7 mouse cellular contexts compared by ENCODE assay signal in the genomic region with DNA sequence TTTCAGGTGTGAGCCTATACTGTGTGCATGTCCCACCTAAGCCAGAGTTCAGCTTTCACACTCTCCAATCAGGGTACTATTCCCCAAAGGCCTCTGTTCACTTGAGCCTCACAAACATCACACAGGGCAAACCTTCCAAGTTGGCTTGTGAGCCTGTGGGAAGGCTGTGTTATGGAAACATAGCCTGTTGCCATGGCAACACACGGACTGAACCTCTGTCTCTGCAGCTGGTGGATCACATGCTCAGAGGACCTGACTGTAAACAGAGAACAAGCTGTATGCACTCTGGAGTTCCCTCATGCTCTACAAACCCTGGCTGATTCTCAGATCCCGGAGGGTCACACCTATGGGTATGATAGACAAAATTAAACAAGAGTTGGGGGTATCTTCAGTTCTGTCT.
DNase-seq lines count a peak whose midpoint lies in the region; ATAC-seq lines count a peak whose summit lies in the region.

No protein-coding gene starts in this region.

- peak; percentile 52 for DNase-seq in heart, postnatal 25 days (ENCODE audit: low spot score)
- peak; percentile 52 to 72 for DNase-seq in kidney, postnatal 4 days

- peak overlapping the region; percentile 50 for H3K27ac ChIP-seq in brown adipose tissue, adult 24 weeks (replicated peaks; ENCODE audit: low read depth, low read length)
- no peak overlapping the region for H3K27ac ChIP-seq in forebrain, embryonic 15.5 days (replicated peaks)
- no peak overlapping the region for H3K27ac ChIP-seq in liver, embryonic 16.5 days (ENCODE audit: low read length)
- H3K27ac ChIP-seq in neural tube, embryonic 15.5 days (replicated peaks) = no peak overlapping the region

- no peak overlapping the region for H3K4me2 ChIP-seq in forebrain, embryonic 15.5 days (replicated peaks)
- H3K4me2 ChIP-seq in liver, embryonic 16.5 days (ENCODE audit: low read depth, low read length) = no peak overlapping the region
- no peak overlapping the region for H3K4me2 ChIP-seq in neural tube, embryonic 15.5 days

- no peaks in the 10 kb centered on the region for H3K36me3 ChIP-seq in forebrain, embryonic 15.5 days
- no peaks in the 10 kb centered on the region for H3K36me3 ChIP-seq in liver, embryonic 16.5 days (ENCODE audit: control insufficient read depth, insufficient read depth)
- H3K36me3 ChIP-seq in neural tube, embryonic 15.5 days = no peaks in the 10 kb centered on the region

- 29% methylated on average over 2 of the region's 2 CpGs for WGBS in forebrain, embryonic 15.5 days
- 40% methylated on average over 2 of the region's 2 CpGs for WGBS in liver, embryonic 16.5 days (ENCODE audit: insufficient replicate concordance)
- 39% methylated on average over 2 of the region's 2 CpGs for WGBS in neural tube, embryonic 15.5 days

- intact Hi-C loops in heart, postnatal 25 days (cut with DNase I) = no loop called here

- peaks cover 7% of the 10 kb centered on the region; the same call in 1 of the 2 replicates for H3K4me1 ChIP-seq in brown adipose tissue, adult 24 weeks (ENCODE audit: control insufficient read depth, insufficient read depth, insufficient read length, low read length)
- peaks cover 8% of the 10 kb centered on the region; the same call in 1 of the 2 replicates for H3K4me1 ChIP-seq in forebrain, embryonic 15.5 days
- H3K4me1 ChIP-seq in liver, embryonic 16.5 days (ENCODE audit: control insufficient read depth, low read depth, low read length) = no peaks in the 10 kb centered on the region
- peaks cover 10% of the 10 kb centered on the region for H3K4me1 ChIP-seq in neural tube, embryonic 15.5 days

- no peak overlapping the region for H3K4me3 ChIP-seq in brown adipose tissue, adult 24 weeks (ENCODE audit: insufficient read depth, low read depth, low read length)
- no peak overlapping the region for H3K4me3 ChIP-seq in forebrain, embryonic 15.5 days
- no peak overlapping the region for H3K4me3 ChIP-seq in liver, embryonic 16.5 days (ENCODE audit: low read depth, low read length)
- no peak overlapping the region for H3K4me3 ChIP-seq in neural tube, embryonic 15.5 days (replicated peaks)

- H3K9me3 ChIP-seq in forebrain, embryonic 15.5 days = no peaks in the 10 kb centered on the region
- no peaks in the 10 kb centered on the region for H3K9me3 ChIP-seq in liver, embryonic 16.5 days (replicated peaks; ENCODE audit: control insufficient read depth, low read length)
- H3K9me3 ChIP-seq in neural tube, embryonic 15.5 days (replicated peaks) = no peaks in the 10 kb centered on the region

- no peak overlapping the region for H3K9ac ChIP-seq in forebrain, embryonic 15.5 days (replicated peaks)
- H3K9ac ChIP-seq in liver, embryonic 16.5 days (ENCODE audit: low read depth, low read length) = no peak overlapping the region
- H3K9ac ChIP-seq in neural tube, embryonic 15.5 days (replicated peaks) = no peak overlapping the region

- ATAC-seq in forebrain, embryonic 15.5 days (replicated peaks) = peak; percentile 96
- peak; percentile 82 for ATAC-seq in liver, embryonic 16.5 days (ENCODE audit: low read depth)
- ATAC-seq in neural tube, embryonic 15.5 days (ENCODE audit: low FRiP score) = peak; percentile 92
- ATAC-seq in cerebellum, adult (ENCODE audit: insufficient number of reproducible peaks, low FRiP score, low TSS enrichment) = no peak

- H3K27me3 ChIP-seq in forebrain, embryonic 15.5 days = no peaks in the 10 kb centered on the region
- H3K27me3 ChIP-seq in liver, embryonic 16.5 days (ENCODE audit: control insufficient read depth, insufficient read depth, low read depth, low read length) = no peaks in the 10 kb centered on the region
- no peaks in the 10 kb centered on the region for H3K27me3 ChIP-seq in neural tube, embryonic 15.5 days (replicated peaks)
